Mouse (Mus musculus): ENCODE measurements around the gene Pgap3.

DNA sequence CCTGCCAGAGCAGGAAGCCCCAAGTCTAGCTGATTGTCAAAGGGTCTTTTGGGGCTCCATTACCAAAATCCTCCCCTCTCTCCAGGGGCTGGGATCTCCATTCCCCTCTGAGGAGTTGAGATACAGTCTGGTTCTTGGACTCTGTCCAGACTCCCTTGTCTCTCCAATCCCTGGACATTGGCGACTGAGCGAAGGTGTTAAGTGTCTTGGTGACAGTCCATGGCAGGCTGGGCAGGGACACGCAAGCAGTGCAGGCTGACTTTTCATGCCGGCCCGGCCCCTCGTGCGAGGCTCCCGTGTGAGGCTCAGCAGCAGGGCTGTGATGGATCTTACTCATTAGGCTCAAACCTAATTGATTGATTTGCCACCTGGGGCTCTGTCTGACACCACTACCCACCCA is 26.0 kb downstream of the Pgap3 start:
- TF ChIP-seq GATA1 (IDR thresholded peaks at IDR 0.05; ENCODE audit: low read length): no peak
- TF ChIP-seq TAL1 (IDR thresholded peaks at IDR 0.05; ENCODE audit: low read length): no peak

Measured in erythroblast, embryonic 14.5 days (primary cell).